Mouse (Mus musculus) olfactory bulb, adult 2 months (tissue): ENCODE measurements around the gene Srd5a1.

Experiments used
- CTCF ChIP-seq: fragments of 200-500 bp; IDR thresholded peaks from 2 replicates; pipeline ENCODE4 v1.5.1; 2012; ENCODE audit warnings: low read depth, mild to moderate bottlenecking, low read length, moderate library complexity; ENCODE audit not compliant: insufficient read depth
- POLR2A ChIP-seq: fragments of 200-500 bp; IDR thresholded peaks from 2 replicates; pipeline ENCODE4 v1.6.1; 2012; ENCODE audit warnings: mild to moderate bottlenecking, low read depth, low read length, moderate library complexity; ENCODE audit not compliant: insufficient read depth

DNA sequence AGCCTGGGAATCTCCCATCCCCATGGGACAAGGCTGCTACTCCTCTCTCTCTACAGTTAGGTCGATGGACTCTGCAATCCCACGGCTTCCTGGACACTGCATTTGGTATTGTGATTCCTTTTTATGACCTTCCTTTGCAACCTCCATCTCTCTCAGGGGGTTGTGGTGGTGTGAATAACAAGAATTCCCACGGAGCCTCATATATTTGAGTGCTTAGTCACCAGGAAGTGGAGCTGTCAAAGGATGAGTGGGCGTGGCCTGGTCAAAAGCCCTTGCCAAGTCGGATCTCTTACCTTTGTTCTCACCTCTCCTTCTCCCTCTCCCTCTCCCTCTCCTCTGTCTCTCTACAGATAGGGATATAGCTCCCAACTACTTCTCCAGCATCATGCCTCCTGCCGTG, 25.4 kb downstream of the Srd5a1 start:
- TF ChIP-seq CTCF: no peak
- no peak for TF ChIP-seq POLR2A
